Comparison of ENCODE assay signal across 30 mouse cellular contexts in genomic region chr2:63706183-63706582, GRCm38 (mm10).
DNase-seq lines count a peak whose midpoint lies in the region; ATAC-seq and TF ChIP-seq lines count a peak whose summit lies in the region.
"Had no signal": no experiment of that assay in that cellular context is flagged by ENCODE, and none has a peak within 500 bp of the region (broad histone marks: within the 10 kb centered on the region; RNA-seq: fewer than 3 reads in every experiment).

No protein-coding gene starts in this region.

- H3K27ac ChIP-seq in forebrain, embryonic 16.5 days (ENCODE audit: low read length), result no peak overlapping the region
- H3K27ac ChIP-seq: embryonic facial prominence, embryonic 13.5 days; hindbrain, embryonic 10.5 days; hindbrain, embryonic 15.5 days; limb, embryonic 12.5 days; liver, embryonic 12.5 days; midbrain, embryonic 12.5 days; neural tube, embryonic 13.5 days; stomach, embryonic 15.5 days had no signal

- WGBS in forebrain, embryonic 16.5 days, result 26% methylated on average over 3 of the region's 3 CpGs

- no peaks in the 10 kb centered on the region for H3K36me3 ChIP-seq in forebrain, embryonic 16.5 days (ENCODE audit: control insufficient read depth, insufficient read depth)
- H3K36me3 ChIP-seq: embryonic facial prominence, embryonic 13.5 days; hindbrain, embryonic 10.5 days; hindbrain, embryonic 15.5 days; limb, embryonic 12.5 days; liver, embryonic 12.5 days; midbrain, embryonic 12.5 days; neural tube, embryonic 13.5 days; stomach, embryonic 15.5 days had no signal

- H3K4me1 ChIP-seq in forebrain, embryonic 16.5 days (replicated peaks; ENCODE audit: control insufficient read depth, insufficient read depth, low read length), result peaks cover 11% of the 10 kb centered on the region

- no peak for TF ChIP-seq CTCF in brain, embryonic 14.5 days (IDR thresholded peaks at IDR 0.05; ENCODE audit: borderline replicate concordance, extremely low read depth, insufficient read depth, insufficient read length)

- no peak overlapping the region for H3K4me2 ChIP-seq in forebrain, embryonic 16.5 days (ENCODE audit: low read length)
- H3K4me2 ChIP-seq: embryonic facial prominence, embryonic 13.5 days; hindbrain, embryonic 15.5 days; limb, embryonic 12.5 days; liver, embryonic 12.5 days; midbrain, embryonic 12.5 days; neural tube, embryonic 13.5 days; stomach, embryonic 15.5 days had no signal

- no peak for TF ChIP-seq POLR2A in brain, embryonic 14.5 days (IDR thresholded peaks at IDR 0.05; ENCODE audit: borderline replicate concordance, extremely low read depth, insufficient read depth, insufficient read length, poor library complexity, severe bottlenecking)

- no peak overlapping the region for H3K9ac ChIP-seq in forebrain, embryonic 16.5 days (replicated peaks; ENCODE audit: low read depth, low read length)
- H3K9ac ChIP-seq: embryonic facial prominence, embryonic 13.5 days; hindbrain, embryonic 15.5 days; limb, embryonic 12.5 days; liver, embryonic 12.5 days; liver, postnatal 0 days; midbrain, embryonic 12.5 days; neural tube, embryonic 13.5 days; stomach, embryonic 15.5 days had no signal

- ATAC-seq in frontal cortex, adult (ENCODE audit: low TSS enrichment), result peak; percentile 59; the same call in 1 of the 2 replicates
- ATAC-seq in forebrain, embryonic 16.5 days, result 0 out of 2 replicates have a peak, but pooled peaks have one; percentile 9
- ATAC-seq: CD4-positive, CD25-positive, alpha-beta regulatory T cell, adult 4 months; inflammation-experienced regulatory T-cells, adult 6 months; liver, embryonic 12.5 days; liver, postnatal 0 days had no signal

- H3K27me3 ChIP-seq in forebrain, embryonic 16.5 days (replicated peaks; ENCODE audit: control insufficient read depth, insufficient read depth, low read length), result no peaks in the 10 kb centered on the region; the same call in 1 of the 2 replicates
- H3K27me3 ChIP-seq: hindbrain, embryonic 15.5 days; limb, embryonic 12.5 days; liver, embryonic 12.5 days; midbrain, embryonic 12.5 days; neural tube, embryonic 13.5 days; stomach, embryonic 15.5 days had no signal

- H3K9me3 ChIP-seq in forebrain, embryonic 16.5 days (ENCODE audit: control insufficient read depth, low read length), result no peaks in the 10 kb centered on the region
- H3K9me3 ChIP-seq: embryonic facial prominence, embryonic 13.5 days; hindbrain, embryonic 10.5 days; hindbrain, embryonic 15.5 days; limb, embryonic 12.5 days; liver, embryonic 12.5 days; midbrain, embryonic 12.5 days; neural tube, embryonic 13.5 days; stomach, embryonic 15.5 days had no signal

- H3K4me3 ChIP-seq in forebrain, embryonic 16.5 days (replicated peaks; ENCODE audit: low read length), result no peak overlapping the region
- H3K4me3 ChIP-seq: embryonic facial prominence, embryonic 13.5 days; erythroblast, embryonic 14.5 days; hindbrain, embryonic 10.5 days; hindbrain, embryonic 15.5 days; limb, embryonic 12.5 days; liver, embryonic 12.5 days; midbrain, embryonic 12.5 days; myocyte; neural tube, embryonic 13.5 days; stomach, embryonic 15.5 days had no signal

- no peak for DNase-seq in frontal cortex, postnatal 14 days (ENCODE audit: low spot score in 2 of 2)
- peak; percentile 63 for DNase-seq in brain, embryonic 14.5 days (ENCODE audit: low read depth)
- DNase-seq in telencephalon, adult 2 months (ENCODE audit: low read depth, low spot score), result peak; percentile 16
- DNase-seq in adrenal gland, adult (ENCODE audit: inconsistent age in 2 of 2, low spot score in 1 of 2), result no peak
- no peak for DNase-seq in layer of hippocampus, adult 8-10 months (ENCODE audit: low spot score in 2 of 2)
- DNase-seq: adrenal gland, adult 2 months; adrenal gland, postnatal 36 days; cerebellum, adult 8-10 months; cerebellum, postnatal 25 days; heart, postnatal 14 days; kidney, adult 11 months; kidney, postnatal 14 days; liver, postnatal 0 days; lung, postnatal 36 days; right cerebral cortex, postnatal 25 days; thymus, postnatal 14 days had no signal

Comparison
In these comparisons a context has a peak if more than half of its experiments do, and no peak if none do; other contexts are left out.
1. DNase-seq: peak in brain, embryonic 14.5 days (single experiment) and telencephalon, adult 2 months (single experiment); none in frontal cortex, postnatal 14 days (0 of 2), adrenal gland, adult (0 of 2) and layer of hippocampus, adult 8-10 months (0 of 2).